Mouse (Mus musculus): ENCODE data around the gene Ralbp1. TPM values are rescaled to one million over a fixed set of nuclear protein-coding genes. Genes with fewer than 3 reads are reported as not detected.

Ralbp1 gene
- total RNA-seq, 2 experiments from 2014 or later: 43.4 to 47.2 TPM

- no peak for DNase-seq (ENCODE audit: low spot score in 2 of 2)
- intact Hi-C loops (cut with DNase I): no loop called here
Observed at GRCm38 (mm10) chr17:65822423-65822822, 63.2 kb downstream of the Ralbp1 start.

- DNase-seq (ENCODE audit: low spot score in 2 of 2): no peak
- intact Hi-C loops (cut with DNase I): no loop called here
Observed at GRCm38 (mm10) chr17:65820197-65820596, 65.4 kb downstream of the Ralbp1 start.

GRCm38 (mm10) chr17:65813763-65814162 lies 71.8 kb downstream of the Ralbp1 start:
- DNase-seq (ENCODE audit: low spot score in 2 of 2): no peak
- intact Hi-C loops (cut with DNase I): no loop called here

GRCm38 (mm10) chr17:65811032-65811431 lies 74.6 kb downstream of the Ralbp1 start:
- DNase-seq (ENCODE audit: low spot score in 2 of 2): no peak
- intact Hi-C loops (cut with DNase I): no loop called here

GRCm38 (mm10) chr17:65806416-65806815 lies 79.2 kb downstream of the Ralbp1 start:
- DNase-seq (ENCODE audit: low spot score in 2 of 2): no peak
- intact Hi-C loops (cut with DNase I): no loop called here

GRCm38 (mm10) chr17:65805966-65806365 lies 79.6 kb downstream of the Ralbp1 start:
- DNase-seq (ENCODE audit: low spot score in 2 of 2): no peak
- intact Hi-C loops (cut with DNase I): no loop called here

GRCm38 (mm10) chr17:65802026-65802425 lies 83.6 kb downstream of the Ralbp1 start:
- DNase-seq (ENCODE audit: low spot score in 2 of 2): no peak
- intact Hi-C loops (cut with DNase I): no loop called here

GRCm38 (mm10) chr17:65800451-65800850 lies 85.1 kb downstream of the Ralbp1 start:
- no peak for DNase-seq (ENCODE audit: low spot score in 2 of 2)
- intact Hi-C loops (cut with DNase I): no loop called here

- intact Hi-C loops (cut with DNase I): no loop called here
Observed at GRCm38 (mm10) chr17:65799353-65799752, 86.2 kb downstream of the Ralbp1 start.

GRCm38 (mm10) chr17:65798446-65798845 lies 87.2 kb downstream of the Ralbp1 start:
- intact Hi-C loops (cut with DNase I): no loop called here

More at GRCm38 (mm10) chr17:65799353-65799752, 86.2 kb downstream of the Ralbp1 start:
- DNase-seq (ENCODE audit: low spot score in 2 of 2): no peak

More at GRCm38 (mm10) chr17:65798446-65798845, 87.2 kb downstream of the Ralbp1 start:
- DNase-seq (ENCODE audit: low spot score in 2 of 2): no peak

Other genes with a start within 250 kb of the Ralbp1 start
- under 1 TPM in 1 of 2 experiments, not detected in 1; 0.25 TPM for gene Txndc2, start 243.6 kb downstream of the Ralbp1 start, total RNA-seq (2021)
- 10 to 100 TPM; 76.0 to 87.4 TPM for gene Rab31, start 113.0 kb downstream of the Ralbp1 start, total RNA-seq (2021)
- 10 to 100 TPM; 45.8 to 58.0 TPM for gene Ppp4r1, start 103.2 kb downstream of the Ralbp1 start, total RNA-seq (2021)
- gene Twsg1, start 65.4 kb upstream of the Ralbp1 start, total RNA-seq (2021): 10 to 100 TPM; 21.9 to 25.6 TPM
- 100 to 1,000 TPM; 107 to 113 TPM for gene Ankrd12, start 191.3 kb upstream of the Ralbp1 start, total RNA-seq (2021)
- 100 to 1,000 TPM; 245 to 262 TPM for gene Ndufv2, start 215.8 kb upstream of the Ralbp1 start, total RNA-seq (2021)
- gene Washc1, start 225.7 kb upstream of the Ralbp1 start, total RNA-seq (2021): 10 to 100 TPM; 43.5 to 43.9 TPM
- 1 to 10 TPM; 2.8 to 3.0 TPM for gene Ddx11, start 237.7 kb upstream of the Ralbp1 start, total RNA-seq (2021)

Data from left cerebral cortex, postnatal 14 days (tissue).